Mouse (Mus musculus) heart, embryonic 16.5 days (tissue): Measurements from ENCODE around the gene Rnase1. TPM values are rescaled to one million over a fixed set of nuclear protein-coding genes. Genes with fewer than 3 reads are reported as not detected.
"Not testable (repeated sequence)": the region's sequence is repeated elsewhere in the genome, so short reads cannot be mapped to it uniquely, and the experiment has no call there.

Source experiments
- ATAC-seq: fragments of 200-750 bp; cut with Nextera tagmentation; replicated peaks from 2 replicates; pipeline ENCODE4 v1.8.0; 2017; ENCODE audit warnings: moderate number of reproducible peaks; ENCODE audit not compliant: insufficient read depth, low FRiP score; ENCODE audit errors: extremely low read depth
- H3K27ac ChIP-seq: fragments of 300-500 bp; sonication (generic); 2 replicates; pipeline ENCODE4 v1.5.1; 2014; ENCODE audit warnings: mild to moderate bottlenecking, low read length, control low read depth, moderate library complexity
- H3K27me3 ChIP-seq: fragments of 300-500 bp; sonication (generic); 2 replicates; pipeline ENCODE4 v1.6.1; 2014; ENCODE audit warnings: low read length, mixed read lengths; ENCODE audit not compliant: control insufficient read depth, insufficient read depth
- H3K36me3 ChIP-seq: fragments of 300-500 bp; sonication (generic); 2 replicates; pipeline ENCODE4 v1.6.1; 2014; ENCODE audit not compliant: control insufficient read depth, insufficient read depth
- H3K4me1 ChIP-seq: fragments of 300-500 bp; sonication (generic); 2 replicates; pipeline ENCODE4 v1.6.1; 2014; ENCODE audit warnings: low read length, mixed read lengths; ENCODE audit not compliant: control insufficient read depth, insufficient read depth
- H3K4me2 ChIP-seq: fragments of 300-500 bp; sonication (generic); 2 replicates; pipeline ENCODE4 v1.6.1; 2014; ENCODE audit warnings: low read depth, mild to moderate bottlenecking, control low read depth, low read length
- H3K4me3 ChIP-seq: fragments of 300-500 bp; sonication (generic); 2 replicates; pipeline ENCODE4 v1.5.1; 2014; ENCODE audit warnings: mild to moderate bottlenecking, control low read depth, low read length
- H3K9ac ChIP-seq: fragments of 300-500 bp; sonication (generic); 2 replicates; pipeline ENCODE4 v1.6.1; 2014; ENCODE audit warnings: low read length, control low read depth
- H3K9me3 ChIP-seq: fragments of 300-500 bp; sonication (generic); replicated peaks from 2 replicates; pipeline ENCODE4 v1.6.1; 2016; ENCODE audit warnings: low read length; ENCODE audit not compliant: control insufficient read depth
- WGBS: fragments of 180-500 bp; shearing (Covaris S2); extraction: QIAGEN DNeasy Blood & Tissue Kit; methylation state at CpG from one replicate; pipeline ENCODE4 v1.1.7; 2014; 5-methylcytosine and 5-hydroxymethylcytosine counted together
- polyA plus RNA-seq: library from polyadenylated mRNA; unstranded; fragments of >200 nt; fragmentation: Nextera tagmentation; extraction: Ambion mirVana; gene quantifications from 2 replicates; pipeline ENCODE4 v1.2.1, GENCODE M21; 2015

Rnase1 gene
- polyA plus RNA-seq, 1 experiment from 2014 or later, result 0.91 TPM

DNA sequence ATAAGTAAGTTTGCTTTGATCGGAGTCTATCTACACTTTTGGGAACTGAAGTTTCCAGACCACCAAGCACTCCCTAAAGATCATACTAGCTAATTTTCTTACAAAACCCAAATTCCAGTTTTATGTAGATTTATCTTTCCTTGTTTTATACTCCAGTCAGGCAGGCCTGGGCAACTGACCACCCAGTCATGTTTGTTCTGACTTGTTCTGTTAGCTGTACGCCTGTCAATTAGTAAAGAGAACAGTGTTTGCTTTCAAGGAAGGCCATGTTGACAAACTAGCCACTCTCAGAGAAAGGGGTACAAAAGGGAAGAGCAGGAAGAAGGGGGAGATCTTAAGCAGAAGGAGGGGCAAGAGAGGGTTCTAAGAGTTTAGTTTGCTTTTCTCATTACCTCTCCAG, 42.2 kb downstream of the Rnase1 start:
- no peaks in the 10 kb centered on the region for H3K27me3 ChIP-seq
- no peak overlapping the region for H3K27ac ChIP-seq
- no peaks in the 10 kb centered on the region for H3K9me3 ChIP-seq
- ATAC-seq, result no peak
- H3K9ac ChIP-seq, result no peak overlapping the region
- no peak overlapping the region for H3K4me3 ChIP-seq
- no peak overlapping the region for H3K4me2 ChIP-seq
- H3K4me1 ChIP-seq, result no peaks in the 10 kb centered on the region
- no peaks in the 10 kb centered on the region for H3K36me3 ChIP-seq
- whole genome bisulfite sequencing, result 92% methylated on average over 2 of the region's 2 CpGs

DNA sequence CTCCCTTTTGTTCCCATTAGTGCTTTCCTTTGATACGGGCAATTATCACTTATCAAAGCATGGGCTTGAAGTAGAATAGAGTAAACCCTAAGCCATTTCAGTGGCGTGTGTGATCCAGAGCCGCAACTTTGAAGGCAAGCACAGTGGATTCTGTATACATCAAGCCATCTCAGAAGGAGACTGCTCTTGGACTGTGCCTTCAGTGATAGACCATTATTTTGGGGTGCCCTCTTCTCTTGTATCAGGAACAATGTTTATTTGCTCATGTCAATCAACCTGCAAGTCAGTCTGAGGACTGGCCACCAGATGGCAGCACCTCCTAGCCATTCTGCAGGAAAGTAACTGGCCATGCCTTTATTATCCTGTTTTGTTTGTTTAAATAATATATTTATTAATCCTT, 43.4 kb downstream of the Rnase1 start:
- 48% methylated on average over 3 of the region's 3 CpGs for WGBS
- ATAC-seq, result no peak
- H3K4me3 ChIP-seq, result no peak overlapping the region
- no peak overlapping the region for H3K4me2 ChIP-seq
- no peaks in the 10 kb centered on the region for H3K9me3 ChIP-seq
- no peaks in the 10 kb centered on the region for H3K27me3 ChIP-seq
- no peak overlapping the region for H3K9ac ChIP-seq
- no peak overlapping the region for H3K27ac ChIP-seq
- H3K4me1 ChIP-seq, result no peaks in the 10 kb centered on the region
- H3K36me3 ChIP-seq, result no peaks in the 10 kb centered on the region

- no peaks in the 10 kb centered on the region for H3K27me3 ChIP-seq
- no peaks in the 10 kb centered on the region for H3K36me3 ChIP-seq
- no peak overlapping the region for H3K27ac ChIP-seq
- peak; percentile 28; the same call in 1 of the 2 replicates for ATAC-seq
- no peak overlapping the region for H3K4me2 ChIP-seq
- H3K4me3 ChIP-seq, result no peak overlapping the region
- H3K9me3 ChIP-seq, result no peaks in the 10 kb centered on the region
- H3K9ac ChIP-seq, result no peak overlapping the region
- H3K4me1 ChIP-seq, result no peaks in the 10 kb centered on the region
- 52% methylated on average over 9 of the region's 9 CpGs for WGBS
These were observed 45.3 kb downstream of the Rnase1 start for GRCm38 (mm10) chr14:51101284-51101683.

DNA sequence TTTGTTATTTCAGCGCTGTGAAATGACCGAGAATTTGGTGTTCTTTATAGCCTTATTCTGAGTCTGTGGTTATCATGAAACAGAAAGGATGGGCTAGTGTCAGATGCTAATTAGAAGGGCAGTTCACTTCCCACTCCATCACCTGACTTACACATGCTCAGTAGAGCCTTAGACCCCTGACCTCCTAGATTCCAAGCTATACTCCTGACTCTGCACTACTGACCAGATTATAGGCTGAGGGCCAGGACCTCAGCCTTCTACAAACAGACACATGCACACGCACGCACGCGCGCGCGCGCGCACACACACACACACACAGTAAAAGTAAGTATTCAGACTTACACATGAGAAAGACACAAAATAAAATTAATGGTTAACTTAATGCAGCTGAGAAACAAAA, 47.7 kb downstream of the Rnase1 start:
- H3K36me3 ChIP-seq, result no peaks in the 10 kb centered on the region
- no peaks in the 10 kb centered on the region for H3K27me3 ChIP-seq
- H3K27ac ChIP-seq, result no peak overlapping the region
- 95% methylated on average over 11 of the region's 11 CpGs for WGBS
- H3K4me3 ChIP-seq, result no peak overlapping the region
- H3K9me3 ChIP-seq, result no peaks in the 10 kb centered on the region
- H3K9ac ChIP-seq, result no peak overlapping the region
- ATAC-seq, result no peak
- peaks cover 5% of the 10 kb centered on the region; the same call in 1 of the 2 replicates for H3K4me1 ChIP-seq
- no peak overlapping the region for H3K4me2 ChIP-seq

GRCm38 (mm10) chr14:51098300-51098699, 48.3 kb downstream of the Rnase1 start:
- H3K9ac ChIP-seq, H3K4me2 ChIP-seq, H3K36me3 ChIP-seq, H3K4me1 ChIP-seq, H3K27ac ChIP-seq, H3K27me3 ChIP-seq, H3K9me3 ChIP-seq, H3K4me3 ChIP-seq: not testable (repeated sequence)
- ATAC-seq, result 0 out of 2 replicates have a peak, but pooled peaks have one; percentile 29
- WGBS, result 39% methylated on average over 1 of the region's 1 CpGs

GRCm38 (mm10) chr14:51095736-51096524, 50.7 kb downstream of the Rnase1 start:
- 52% methylated on average over 9 of the region's 9 CpGs for WGBS
- no peak for ATAC-seq
- Histone ChIP-seq H3K4me1 (peaks cover 14% of the 10 kb centered on the region; the same call in 1 of the 2 replicates), H3K27ac (no peak overlapping the region), H3K36me3 (no peaks in the 10 kb centered on the region), H3K9ac (no peak overlapping the region), H3K9me3 (no peaks in the 10 kb centered on the region), H3K4me3 (no peak overlapping the region), H3K4me2 (no peak overlapping the region), H3K27me3 (no peaks in the 10 kb centered on the region)

Other genes starting within 250 kb of the Rnase1 start
- gene Klhl33, start 249.3 kb downstream of the Rnase1 start, polyA plus RNA-seq, result 0.12 and 0.16 TPM in 2 replicates
- 134 and 141 TPM in 2 replicates for gene Osgep, start 221.9 kb downstream of the Rnase1 start, polyA plus RNA-seq
- 118 and 126 TPM in 2 replicates for gene Apex1, start 221.8 kb downstream of the Rnase1 start, polyA plus RNA-seq
- gene Pip4p1, start 215.9 kb downstream of the Rnase1 start, polyA plus RNA-seq, result 32.5 and 37.9 TPM in 2 replicates
- gene Pnp, start 215.7 kb downstream of the Rnase1 start, polyA plus RNA-seq, result 32.0 and 36.9 TPM in 2 replicates
- not detected in 2 replicates for gene Gm49342, start 202.3 kb downstream of the Rnase1 start, polyA plus RNA-seq
- 0.31 and 0.43 TPM in 2 replicates for gene Pnp2, start 190.8 kb downstream of the Rnase1 start, polyA plus RNA-seq
- 0.21 and 0.37 TPM in 2 replicates for gene Rnase10, start 139.0 kb downstream of the Rnase1 start, polyA plus RNA-seq
- gene Rnase9, start 104.9 kb downstream of the Rnase1 start, polyA plus RNA-seq, result not detected in 2 replicates
- not detected in 2 replicates for gene Rnase11, start 96.6 kb downstream of the Rnase1 start, polyA plus RNA-seq
- gene Rnase12, start 89.1 kb downstream of the Rnase1 start, polyA plus RNA-seq, result 0.71 TPM in 1 of 2 replicates, not detected in the other
- gene Olfr750, start 72.3 kb downstream of the Rnase1 start, polyA plus RNA-seq, result not detected in 2 replicates
- 27.3 and 30.5 TPM in 2 replicates for gene Rnase4, start 55.7 kb downstream of the Rnase1 start, polyA plus RNA-seq
- 3.4 and 4.4 TPM in 2 replicates for gene Ang, start 55.6 kb downstream of the Rnase1 start, polyA plus RNA-seq
- not detected in 2 replicates for gene Eddm3b, start 32.4 kb downstream of the Rnase1 start, polyA plus RNA-seq
- 0.80 and 1.1 TPM in 2 replicates for gene Rnase6, start 22.9 kb downstream of the Rnase1 start, polyA plus RNA-seq
- gene Rnase2b, start 15.5 kb upstream of the Rnase1 start, polyA plus RNA-seq, result not detected in 2 replicates
- not detected in 2 replicates for gene Ang2, start 52.4 kb upstream of the Rnase1 start, polyA plus RNA-seq
- not detected in 2 replicates for gene Ear14, start 56.6 kb upstream of the Rnase1 start, polyA plus RNA-seq
- not detected in 2 replicates for gene Rnase2a, start 109.3 kb upstream of the Rnase1 start, polyA plus RNA-seq
- gene Gm7247, start 215.0 kb upstream of the Rnase1 start, polyA plus RNA-seq, result not detected in 2 replicates